Mouse (Mus musculus) activated CD4-positive, CD25-positive, alpha-beta regulatory T cell, adult 4 months (primary cell): ENCODE data around the gene Them4. TPM values are rescaled to one million over a fixed set of nuclear protein-coding genes. Genes with fewer than 3 reads are reported as not detected.
A peak's percentile ranks its signal among the peaks of the same experiment; 100 is the strongest.
"Not testable (repeated sequence)": the region's sequence is repeated elsewhere in the genome, so short reads cannot be mapped to it uniquely, and the experiment has no call there.

Experiments
- ATAC-seq: one replicate; pipeline ENCODE4 v1.8.0; 2017
- polyA plus RNA-seq, 2 experiments: library from polyadenylated mRNA; unstranded; fragments of 100-300 nt; shearing (Covaris generic); gene quantifications; one replicate each; pipeline ENCODE4 v1.2.1; 2017

Them4 gene
- 1 to 10 TPM; 6.3 to 8.2 TPM for polyA plus RNA-seq

DNA sequence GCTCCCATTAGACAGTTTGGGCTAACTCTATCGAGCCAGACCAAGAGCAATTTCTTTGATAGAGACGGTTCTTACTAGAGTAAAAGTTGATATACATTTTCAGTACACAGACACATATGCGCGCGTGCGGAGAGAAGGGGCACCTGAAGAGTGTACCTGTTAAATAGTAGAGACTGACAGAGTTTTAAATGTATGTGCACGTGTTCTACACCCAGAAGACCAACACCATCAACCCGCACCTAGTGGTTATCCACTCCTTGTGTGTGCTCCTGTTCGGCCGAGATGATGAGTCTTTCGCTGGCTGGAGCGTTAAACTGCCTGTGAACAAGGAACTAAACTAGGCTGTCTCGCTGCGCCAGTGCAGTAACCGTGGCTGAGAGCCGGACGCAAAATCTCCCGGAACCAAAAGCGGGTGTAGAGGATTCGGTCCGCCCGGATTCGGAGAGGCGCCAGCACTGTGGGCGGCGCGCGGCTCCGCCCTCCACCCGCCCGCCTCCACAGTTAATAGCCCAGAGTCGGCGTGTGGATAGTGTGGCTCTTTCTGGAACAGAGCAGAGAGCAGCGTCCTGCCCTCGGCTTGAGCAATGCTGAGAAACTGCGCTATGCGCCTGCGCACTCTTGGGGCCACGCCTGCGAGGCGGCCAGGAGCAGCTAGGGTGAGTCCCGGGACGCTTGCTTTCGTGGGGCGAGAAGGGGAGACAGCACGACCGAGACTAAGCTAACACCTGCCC, at the start of gene Them4:
TSS of gene Them4 (plus strand) at position 457 of the 731 bp plus-strand sequence.
- peak; percentile 99 for ATAC-seq

DNA sequence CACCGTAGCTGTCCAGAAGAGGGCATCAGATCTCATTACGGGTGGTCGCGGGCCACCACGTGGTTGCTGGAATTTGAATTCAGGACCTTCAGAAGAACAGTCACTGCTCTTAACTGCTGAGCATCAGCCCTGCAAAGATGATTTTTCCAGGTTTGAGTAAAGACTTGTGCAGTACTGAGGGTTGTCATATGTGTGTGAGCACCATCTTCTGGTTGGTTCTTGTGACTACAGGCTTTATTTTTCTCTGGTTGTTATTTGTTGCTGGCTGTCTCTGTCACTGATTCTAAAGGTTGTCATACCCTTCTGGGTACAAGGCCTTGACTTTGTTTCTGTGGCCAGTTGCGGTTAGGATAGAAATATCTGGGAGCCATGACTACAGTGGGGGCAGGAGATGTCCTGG, 49.3 kb upstream of the Them4 start:
- ATAC-seq: no peak

- not testable (repeated sequence) for ATAC-seq
Measured at GRCm38 (mm10) chr3:94263736-94264135, 46.2 kb upstream of the Them4 start, which contains the start of gene Gm4778. Gene Gm4778 (plus strand): TSS chr3:94264036.

DNA sequence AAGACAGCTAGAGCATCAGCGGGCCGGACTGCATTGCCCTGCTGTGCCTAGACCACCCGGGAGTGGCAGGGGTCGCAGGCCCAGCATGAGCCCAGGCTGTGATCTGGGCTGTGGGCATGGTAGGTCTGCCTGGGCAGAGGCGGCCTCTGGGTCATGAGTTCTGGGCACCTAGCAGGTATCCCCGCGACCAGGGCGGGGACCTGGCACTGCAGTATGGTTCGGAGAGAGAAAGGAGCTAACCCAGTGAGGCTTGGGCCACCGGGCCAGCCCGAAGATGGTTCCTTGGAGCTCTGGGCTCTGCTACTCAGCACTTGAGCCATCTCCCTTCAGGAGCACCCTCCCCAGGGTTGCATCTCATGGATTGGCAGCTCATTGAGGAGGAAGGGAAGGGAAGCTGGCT, 33.9 kb upstream of the Them4 start:
- ATAC-seq: no peak

GRCm38 (mm10) chr3:94305457-94305856, 4.4 kb upstream of the Them4 start:
- ATAC-seq: no peak

DNA sequence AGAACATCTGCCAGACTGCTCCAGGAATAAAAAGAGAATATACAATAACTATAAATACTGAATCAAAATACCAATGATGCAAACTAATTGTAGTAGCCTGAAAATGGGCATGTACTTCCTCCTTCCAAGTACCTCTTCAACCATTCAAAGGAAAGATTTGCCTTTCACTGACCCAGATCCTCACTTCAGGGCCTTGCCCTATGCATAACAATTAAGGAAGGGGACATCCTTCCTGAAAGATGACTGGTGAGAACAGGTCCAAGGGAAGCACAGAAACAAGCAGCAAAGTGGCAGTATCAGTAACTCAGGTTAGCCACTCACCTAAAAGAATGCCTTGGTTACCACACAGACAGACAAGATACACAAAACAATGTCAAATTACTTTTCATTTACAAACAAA, 2.9 kb upstream of the Them4 start:
- no peak for ATAC-seq

- ATAC-seq: no peak
Measured at GRCm38 (mm10) chr3:94310491-94310890, 602 bp downstream of the Them4 start.

DNA sequence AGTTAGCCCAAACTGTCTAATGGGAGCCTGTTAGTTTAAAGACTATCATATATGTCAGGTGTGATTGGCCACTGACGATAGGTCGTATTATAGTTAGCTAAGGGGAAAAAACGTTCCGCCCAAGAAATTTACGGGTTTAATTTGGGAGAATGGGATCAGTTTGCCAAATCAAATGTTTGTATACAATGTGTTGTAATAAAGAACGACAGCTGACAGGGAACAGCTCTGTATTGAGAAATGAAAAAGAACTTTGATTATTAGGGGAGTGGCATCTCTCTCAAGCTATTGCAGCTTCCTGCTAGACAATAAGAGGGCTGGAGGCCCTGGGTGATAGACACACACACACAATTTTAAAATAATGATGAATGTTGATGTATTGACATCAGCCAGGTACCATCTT, 1.0 kb downstream of the Them4 start:
- no peak for ATAC-seq

DNA sequence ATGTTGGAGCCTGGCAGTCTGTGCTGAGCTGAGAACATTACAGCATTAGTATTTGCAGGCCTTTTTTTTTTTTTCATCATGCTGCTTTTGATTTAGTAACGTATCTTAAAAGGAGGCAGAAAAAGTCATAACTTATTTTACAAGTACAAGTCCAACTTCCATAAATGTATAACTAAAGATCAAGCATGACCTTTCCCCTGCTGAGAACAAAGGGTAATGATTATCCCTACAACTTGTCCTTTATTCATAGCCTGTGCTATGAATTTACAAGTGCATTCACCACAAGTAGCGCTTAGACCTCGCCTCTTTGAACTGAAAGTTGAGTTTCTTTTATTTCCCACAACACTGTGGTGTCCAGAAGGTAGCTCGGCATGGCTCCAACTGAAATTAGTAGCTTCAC, 1.5 kb downstream of the Them4 start:
- no peak for ATAC-seq

GRCm38 (mm10) chr3:94328681-94329080, 18.8 kb downstream of the Them4 start:
- ATAC-seq: no peak

DNA sequence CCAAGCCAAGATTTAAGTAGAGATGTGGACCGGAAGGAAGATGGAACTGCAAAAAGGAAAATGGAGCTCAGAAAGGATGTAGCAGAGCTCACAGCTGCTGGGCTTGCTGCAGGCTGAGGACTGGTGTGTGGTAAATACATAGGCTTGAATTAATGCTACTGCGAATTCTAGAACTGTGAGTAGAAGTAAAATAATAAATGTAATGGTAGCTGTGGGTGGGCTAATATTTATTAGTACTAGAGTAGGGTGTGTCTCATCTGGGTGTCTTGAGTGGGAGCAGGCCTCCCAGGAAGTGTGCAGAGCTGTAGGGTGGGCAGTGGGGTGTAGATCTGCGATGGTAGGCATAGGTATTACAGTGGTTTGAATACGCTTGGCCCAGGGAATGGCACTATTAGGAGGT, 24.6 kb downstream of the Them4 start:
- no peak for ATAC-seq

GRCm38 (mm10) chr3:94338522-94338921, 28.6 kb downstream of the Them4 start:
- no peak for ATAC-seq

DNA sequence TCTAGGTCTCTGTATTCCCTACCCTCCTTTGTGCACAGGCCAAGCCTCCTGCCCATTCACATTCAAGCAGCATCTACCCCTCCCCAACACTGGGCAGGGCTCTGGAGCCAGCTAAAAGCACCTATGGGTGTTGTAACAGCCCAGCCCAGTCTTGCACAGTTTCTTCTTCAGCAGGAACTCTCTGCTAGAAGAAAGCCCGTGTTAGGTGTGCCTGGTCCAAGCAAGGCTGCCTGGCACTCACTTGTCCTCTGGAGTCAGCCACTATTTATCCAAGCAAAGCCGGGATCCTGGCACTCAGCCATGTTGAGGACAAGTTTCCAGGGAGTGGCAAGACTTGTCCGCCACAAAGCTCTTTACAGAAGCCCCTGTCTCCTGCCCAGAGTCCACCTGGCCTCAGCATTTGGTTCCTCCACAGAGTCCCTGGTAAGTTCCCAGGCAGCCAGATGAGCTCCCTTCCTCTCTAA, 32.1 kb downstream of the Them4 start, which contains the start of gene Them5:
TSS of gene Them5 (plus strand) at position 141 of the 464 bp plus-strand sequence.
- no peak for ATAC-seq

DNA sequence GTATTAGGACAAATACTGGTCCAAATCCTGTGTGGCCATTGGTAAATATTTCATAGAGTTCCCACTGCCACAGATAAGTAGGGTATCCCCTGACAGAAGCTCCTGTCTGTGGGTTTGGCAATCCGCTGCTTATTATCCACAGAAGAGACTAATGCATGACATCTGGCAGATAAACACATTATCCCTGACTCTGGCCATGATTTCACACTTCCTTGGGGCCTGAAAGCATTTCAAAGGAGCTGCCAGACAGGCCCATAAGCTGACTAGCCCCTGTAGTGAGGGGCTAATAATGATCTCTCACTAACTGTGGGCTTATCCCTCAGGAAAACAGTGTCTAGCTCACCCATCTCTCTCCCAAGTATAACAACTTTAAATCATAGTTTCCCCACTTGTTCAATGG, 32.7 kb downstream of the Them4 start:
- ATAC-seq: no peak

GRCm38 (mm10) chr3:94344182-94344581, 34.3 kb downstream of the Them4 start:
- ATAC-seq: no peak

DNA sequence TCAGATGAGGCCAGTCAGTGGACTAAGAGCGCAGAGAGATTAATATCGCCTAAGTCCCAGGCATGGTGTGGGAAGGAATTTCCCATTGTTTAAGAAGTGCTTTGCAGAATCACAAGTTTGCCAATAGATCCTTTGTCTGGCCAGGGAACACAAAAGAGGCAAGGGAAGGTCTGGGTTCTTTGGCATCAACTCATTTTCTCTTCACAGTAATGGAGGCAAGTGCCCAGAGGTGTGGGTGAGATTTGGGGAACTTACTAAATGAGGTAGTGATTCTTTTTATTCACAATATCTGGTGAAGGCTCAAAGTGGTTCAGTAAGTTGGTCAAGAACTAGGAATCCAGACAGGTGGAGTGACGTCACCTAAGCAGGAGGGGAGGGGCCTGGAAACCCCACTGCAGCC, 35.0 kb downstream of the Them4 start:
- ATAC-seq: no peak

GRCm38 (mm10) chr3:94348146-94348545, 38.3 kb downstream of the Them4 start:
- no peak for ATAC-seq

GRCm38 (mm10) chr3:94360812-94361211, 50.9 kb downstream of the Them4 start:
- ATAC-seq: no peak

- no peak for ATAC-seq
Measured at GRCm38 (mm10) chr3:94362138-94362537, 52.2 kb downstream of the Them4 start, which contains the start of gene C2cd4d. Gene C2cd4d (plus strand): TSS chr3:94362438.

GRCm38 (mm10) chr3:94363291-94364153, 53.6 kb downstream of the Them4 start:
- no peak for ATAC-seq

GRCm38 (mm10) chr3:94364154-94364526, 54.3 kb downstream of the Them4 start:
- no peak for ATAC-seq

DNA sequence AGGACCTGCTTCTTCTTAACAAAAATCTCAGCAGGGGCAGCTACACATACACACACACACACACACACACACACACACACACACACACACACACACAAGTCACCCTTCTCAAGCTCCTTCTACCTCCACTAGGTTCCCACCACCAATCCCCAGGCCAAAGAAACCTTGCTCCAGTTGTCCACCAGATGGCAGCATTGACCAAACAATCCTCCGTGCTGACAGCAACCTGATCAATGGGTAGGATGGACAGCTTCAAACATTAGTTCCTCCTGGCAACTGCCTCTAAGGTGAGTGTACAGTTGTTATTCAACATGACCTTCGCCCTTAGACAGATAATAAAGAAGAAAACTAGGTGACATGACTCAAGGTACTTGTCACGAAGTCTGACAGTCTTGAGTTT, 56.9 kb downstream of the Them4 start:
- peak; percentile 78 for ATAC-seq

- no peak for ATAC-seq
Measured at GRCm38 (mm10) chr3:94367511-94367910, 57.6 kb downstream of the Them4 start.

DNA sequence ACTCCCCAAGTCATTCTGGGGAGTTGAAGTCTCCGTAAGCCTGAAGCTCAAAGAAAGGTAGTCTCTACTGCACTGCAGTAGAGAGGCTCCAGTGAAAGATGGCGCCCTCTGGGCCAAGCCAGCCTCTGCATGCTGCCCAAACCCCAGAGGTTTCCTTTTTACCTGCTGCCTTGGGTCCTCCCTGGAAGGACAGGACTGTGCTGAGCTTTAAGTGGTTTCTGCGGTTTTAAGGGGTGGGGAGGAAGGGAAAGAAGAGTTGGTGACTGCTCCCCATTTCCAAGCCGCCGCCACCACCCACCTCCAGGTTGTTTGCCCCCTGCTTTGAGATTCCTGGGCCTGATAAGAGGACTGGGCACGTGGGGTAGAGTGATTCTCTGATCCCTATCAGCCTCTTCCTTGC, 58.7 kb downstream of the Them4 start:
- ATAC-seq: no peak
